Mouse (Mus musculus) olfactory bulb, adult 2 months (tissue): Measurements from ENCODE around the gene Tap1. TPM values are rescaled to one million over a fixed set of nuclear protein-coding genes. Genes with fewer than 3 reads are reported as not detected.

Experiments used
- H3K27ac ChIP-seq: fragments of 200-500 bp; 2 replicates; pipeline ENCODE4 v1.5.1; 2012; ENCODE audit warnings: low read depth, low read length; ENCODE audit not compliant: insufficient read depth
- H3K4me1 ChIP-seq: fragments of 200-500 bp; 2 replicates; pipeline ENCODE4 v1.6.1; 2012; ENCODE audit warnings: low read length; ENCODE audit not compliant: control insufficient read depth, insufficient read depth
- H3K4me3 ChIP-seq: fragments of 200-500 bp; 2 replicates; pipeline ENCODE4 v1.5.1; 2012; ENCODE audit warnings: mild to moderate bottlenecking, low read depth, low read length, moderate library complexity; ENCODE audit not compliant: insufficient read depth
- CTCF ChIP-seq: fragments of 200-500 bp; IDR thresholded peaks from 2 replicates; pipeline ENCODE4 v1.5.1; 2012; ENCODE audit warnings: low read depth, mild to moderate bottlenecking, low read length, moderate library complexity; ENCODE audit not compliant: insufficient read depth
- POLR2A ChIP-seq: fragments of 200-500 bp; IDR thresholded peaks from 2 replicates; pipeline ENCODE4 v1.6.1; 2012; ENCODE audit warnings: mild to moderate bottlenecking, low read depth, low read length, moderate library complexity; ENCODE audit not compliant: insufficient read depth
- WGBS: fragments of 180-500 bp; shearing (Covaris S2); methylation state at CpG from one replicate; pipeline ENCODE4 v1.1.7; 2018; 5-methylcytosine and 5-hydroxymethylcytosine counted together
- polyA plus RNA-seq: library from polyadenylated mRNA; stranded (reverse); fragments of >200 nt; gene quantifications from 2 replicates; pipeline ENCODE4 v1.2.4, GENCODE M21; 2012; ENCODE audit warnings: low replicate concordance; ENCODE audit not compliant: missing spikeins, insufficient read depth, insufficient read length

The Tap1 gene
- polyA plus RNA-seq, 1 experiment = not detected

- TF ChIP-seq POLR2A (no peak), CTCF (no peak)
- WGBS = 36% methylated on average over 16 of the region's 16 CpGs
- Histone ChIP-seq H3K27ac (no peak overlapping the region), H3K4me1 (peaks cover 16% of the 10 kb centered on the region), H3K4me3 (no peak overlapping the region)
These were observed 5.5 kb downstream of the Tap1 start for GRCm38 (mm10) chr17:34192852-34193251.

- H3K4me3 ChIP-seq = no peak overlapping the region
- WGBS = 65% methylated on average over 8 of the region's 8 CpGs
- H3K4me1 ChIP-seq = peaks cover 17% of the 10 kb centered on the region
These were observed 6.1 kb downstream of the Tap1 start for GRCm38 (mm10) chr17:34193468-34193867.

GRCm38 (mm10) chr17:34194723-34195122 is 7.4 kb downstream of the Tap1 start:
- WGBS = 84% methylated on average over 4 of the region's 4 CpGs
- TF ChIP-seq POLR2A (no peak), CTCF (no peak)
- H3K4me3 ChIP-seq = no peak overlapping the region
- peaks cover 15% of the 10 kb centered on the region for H3K4me1 ChIP-seq
- no peak overlapping the region for H3K27ac ChIP-seq

More at GRCm38 (mm10) chr17:34193468-34193867, 6.1 kb downstream of the Tap1 start:
- TF ChIP-seq CTCF (no peak), POLR2A (no peak)
- H3K27ac ChIP-seq = no peak overlapping the region

GRCm38 (mm10) chr17:34196491-34196890 is 9.1 kb downstream of the Tap1 start:
- 62% methylated on average over 12 of the region's 12 CpGs for WGBS

GRCm38 (mm10) chr17:34196941-34197894 is 9.9 kb downstream of the Tap1 start, which contains the start of gene Psmb8:
Psmb8 (plus strand) TSS chr17:34197721.
- Histone ChIP-seq H3K27ac (no peak within 1 kb of the TSS), H3K4me3 (peak within 1 kb of the TSS; percentile 49), H3K4me1 (peaks cover 15% of the 10 kb centered on the region)
- TF ChIP-seq POLR2A (no peak), CTCF (no peak)
- 8% methylated on average over 41 of the region's 41 CpGs for WGBS

More at GRCm38 (mm10) chr17:34196491-34196890, 9.1 kb downstream of the Tap1 start:
- TF ChIP-seq POLR2A (no peak), CTCF (no peak)
- Histone ChIP-seq H3K4me1 (peaks cover 15% of the 10 kb centered on the region), H3K27ac (no peak overlapping the region), H3K4me3 (no peak overlapping the region)

GRCm38 (mm10) chr17:34197904-34198520 is 10.7 kb downstream of the Tap1 start:
- Histone ChIP-seq H3K27ac (no peak overlapping the region), H3K4me3 (peak overlapping the region; percentile 49), H3K4me1 (peaks cover 15% of the 10 kb centered on the region)
- no peak for TF ChIP-seq POLR2A
- no peak for TF ChIP-seq CTCF
- 2% methylated on average over 32 of the region's 32 CpGs for WGBS

GRCm38 (mm10) chr17:34198521-34198912 is 11.2 kb downstream of the Tap1 start:
- Histone ChIP-seq H3K4me1 (peaks cover 15% of the 10 kb centered on the region), H3K4me3 (peak overlapping the region; percentile 49), H3K27ac (no peak overlapping the region)
- TF ChIP-seq POLR2A (no peak), CTCF (no peak)
- WGBS = 14% methylated on average over 11 of the region's 11 CpGs

GRCm38 (mm10) chr17:34199050-34199619 is 11.8 kb downstream of the Tap1 start:
- WGBS = 78% methylated on average over 12 of the region's 12 CpGs
- Histone ChIP-seq H3K4me3 (no peak overlapping the region; the same call in 1 of the 2 replicates), H3K27ac (no peak overlapping the region), H3K4me1 (peaks cover 20% of the 10 kb centered on the region)
- TF ChIP-seq CTCF = no peak

- no peak overlapping the region for H3K4me3 ChIP-seq
- TF ChIP-seq CTCF (no peak), POLR2A (no peak)
- H3K27ac ChIP-seq = no peak overlapping the region
- 84% methylated on average over 10 of the region's 10 CpGs for WGBS
- H3K4me1 ChIP-seq = peaks cover 21% of the 10 kb centered on the region
These were observed 12.7 kb downstream of the Tap1 start for GRCm38 (mm10) chr17:34200047-34200446.
